Mouse (Mus musculus) thymus, postnatal 25 days (tissue): ENCODE results near the gene Cdhr2.
A peak's percentile ranks its signal among the peaks of the same experiment; 100 is the strongest.

Experiments
- DNase-seq: peaks from one replicate; pipeline ENCODE4 v3.0.0; 2022

Cdhr2 gene

GRCm38 (mm10) chr13:54701243-54701642 is at the start of gene Cdhr2:
Cdhr2 (plus strand) TSS chr13:54701461.
- DNase-seq: no peak

GRCm38 (mm10) chr13:54660877-54661276 is 40.4 kb upstream of the Cdhr2 start:
- no peak for DNase-seq

- no peak for DNase-seq
Measured at GRCm38 (mm10) chr13:54661358-54661757, 39.9 kb upstream of the Cdhr2 start.

- DNase-seq: no peak
Measured at GRCm38 (mm10) chr13:54663999-54664398, 37.3 kb upstream of the Cdhr2 start.

GRCm38 (mm10) chr13:54664509-54664908 is 36.8 kb upstream of the Cdhr2 start:
- DNase-seq: no peak

- DNase-seq: no peak
Measured at GRCm38 (mm10) chr13:54665062-54665461, 36.2 kb upstream of the Cdhr2 start.

GRCm38 (mm10) chr13:54670491-54670890 is 30.8 kb upstream of the Cdhr2 start:
- DNase-seq: no peak

GRCm38 (mm10) chr13:54675895-54676590 is 25.2 kb upstream of the Cdhr2 start:
- DNase-seq: no peak

GRCm38 (mm10) chr13:54678263-54678662 is 23.0 kb upstream of the Cdhr2 start:
- no peak for DNase-seq

- no peak for DNase-seq
Measured at GRCm38 (mm10) chr13:54680184-54680853, 20.9 kb upstream of the Cdhr2 start.

- DNase-seq: no peak
Measured at GRCm38 (mm10) chr13:54681291-54681690, 20.0 kb upstream of the Cdhr2 start.

GRCm38 (mm10) chr13:54683301-54683700 is 18.0 kb upstream of the Cdhr2 start:
- DNase-seq: no peak

GRCm38 (mm10) chr13:54684140-54684896 is 16.9 kb upstream of the Cdhr2 start:
- DNase-seq: no peak

GRCm38 (mm10) chr13:54685174-54685573 is 16.1 kb upstream of the Cdhr2 start:
- no peak for DNase-seq

- peak; percentile 17 for DNase-seq
Measured at GRCm38 (mm10) chr13:54686139-54687053, 14.9 kb upstream of the Cdhr2 start.

- peak; percentile 89 for DNase-seq
Measured at GRCm38 (mm10) chr13:54687096-54687495, 14.2 kb upstream of the Cdhr2 start.

GRCm38 (mm10) chr13:54687575-54688424 is 13.5 kb upstream of the Cdhr2 start:
- DNase-seq: peak; percentile 97

GRCm38 (mm10) chr13:54690151-54690740 is 11.0 kb upstream of the Cdhr2 start:
- DNase-seq: no peak

GRCm38 (mm10) chr13:54691737-54692136 is 9.5 kb upstream of the Cdhr2 start:
- DNase-seq: peak; percentile 16

GRCm38 (mm10) chr13:54692711-54693557 is 8.3 kb upstream of the Cdhr2 start:
- no peak for DNase-seq
